Mouse (Mus musculus): ENCODE results near the gene Hcn3.
"Not testable (repeated sequence)": the region's sequence is repeated elsewhere in the genome, so short reads cannot be mapped to it uniquely, and the experiment has no call there.

The Hcn3 gene

DNA sequence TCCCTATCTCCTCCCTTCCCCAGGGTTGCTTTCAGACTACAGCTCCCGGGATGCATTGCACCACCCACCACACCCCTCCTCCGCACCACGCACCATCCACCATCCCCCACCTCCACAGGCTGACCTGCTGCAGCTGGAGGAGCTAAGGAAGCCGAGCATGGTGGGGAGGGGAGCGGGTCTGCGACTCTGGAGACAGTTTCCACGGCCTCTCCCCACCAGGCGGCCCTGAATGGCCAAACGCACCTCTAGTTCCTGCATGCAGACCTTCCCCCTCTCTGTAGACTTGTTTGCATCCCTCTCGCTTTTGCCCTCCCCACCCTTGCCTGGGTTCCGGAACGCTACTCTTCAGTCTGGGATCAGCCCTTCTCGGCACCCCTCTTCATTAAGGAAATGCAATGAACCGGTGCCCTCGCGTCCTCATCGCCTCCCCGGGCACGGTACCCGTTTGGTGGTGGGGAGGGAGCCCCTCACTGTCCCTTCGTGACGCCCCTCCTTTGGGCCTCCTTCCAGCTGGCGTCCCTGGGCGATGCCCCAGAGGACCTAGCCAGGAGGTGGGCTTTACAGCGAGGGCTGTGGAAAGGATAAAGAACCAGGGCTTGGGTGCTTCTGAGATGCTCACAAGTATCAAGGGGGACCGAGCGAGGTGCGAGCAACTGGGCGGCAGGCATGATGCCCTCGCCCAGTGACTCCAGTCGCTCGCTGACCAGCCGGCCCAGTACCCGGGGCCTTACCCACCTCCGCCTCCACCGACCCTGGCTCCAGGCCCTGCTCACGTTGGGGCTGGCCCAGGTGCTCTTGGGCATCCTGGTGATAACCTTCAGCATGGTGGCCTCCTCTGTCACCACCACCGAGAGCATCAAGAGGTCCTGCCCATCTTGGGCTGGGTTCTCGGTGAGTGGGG, 23.3 kb upstream of the Hcn3 start, which contains the start of gene Fam189b:
Gene Fam189b, plus strand, starts transcription at position 86 of the 901 bp plus-strand sequence.
- in situ Hi-C loops (cut with MboI; ENCODE audit: low pct_unique_long_range_greater_than_20kb in 1 of 2, low sequenced_read_pairs in 2 of 2, unreplicated experiment in 1 of 2) = no loop called here

DNA sequence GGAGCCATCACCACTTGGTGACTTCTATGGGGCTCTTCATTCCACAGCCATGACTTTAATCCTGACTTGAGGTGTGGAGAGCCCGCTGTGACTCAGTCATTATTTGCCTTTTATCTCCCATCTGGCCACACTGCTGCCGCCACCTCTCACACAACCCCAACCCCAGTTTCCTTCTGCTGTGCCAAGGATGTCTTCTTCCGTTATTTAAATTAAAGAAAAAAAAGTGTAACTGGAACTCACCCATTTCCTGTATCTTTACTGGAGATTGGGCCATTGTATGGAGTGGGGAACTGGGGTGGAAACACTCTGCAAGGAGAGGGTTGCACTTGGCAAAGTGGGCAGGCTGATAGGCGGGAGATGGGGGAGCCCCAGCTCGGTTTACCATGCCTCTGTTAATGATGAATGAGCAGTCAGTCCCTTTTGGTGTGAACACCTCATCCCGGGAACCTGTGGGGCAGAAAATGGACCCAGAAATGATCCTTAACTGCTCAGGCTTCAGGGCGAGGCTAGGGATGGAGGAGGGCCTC, 22.6 kb upstream of the Hcn3 start:
- in situ Hi-C loops (cut with MboI; ENCODE audit: low pct_unique_long_range_greater_than_20kb in 1 of 2, low sequenced_read_pairs in 2 of 2, unreplicated experiment in 1 of 2) = no loop called here

GRCm38 (mm10) chr3:89181749-89182500, 21.9 kb upstream of the Hcn3 start:
- in situ Hi-C loops (cut with MboI; ENCODE audit: low pct_unique_long_range_greater_than_20kb in 1 of 2, low sequenced_read_pairs in 2 of 2, unreplicated experiment in 1 of 2) = no loop called here

DNA sequence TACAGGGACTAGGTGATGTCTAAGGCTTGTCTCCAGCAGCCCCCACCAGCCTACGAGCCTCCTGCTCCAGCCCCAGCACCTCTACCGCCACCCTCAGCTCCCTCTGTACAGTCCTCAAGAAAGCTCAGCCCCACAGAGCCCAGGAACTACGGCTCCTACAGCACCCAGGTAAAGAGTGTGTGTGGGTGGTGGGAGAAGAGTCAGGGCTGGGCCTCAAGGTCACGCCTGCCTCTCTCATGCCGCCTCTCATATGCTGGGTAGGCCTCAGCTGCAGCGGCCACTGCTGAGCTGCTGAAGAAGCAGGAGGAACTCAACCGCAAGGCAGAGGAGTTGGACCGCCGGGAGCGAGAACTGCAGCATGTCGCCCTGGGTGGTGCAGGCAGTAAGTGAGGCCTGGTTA, 19.1 kb upstream of the Hcn3 start:
- in situ Hi-C loops (cut with MboI; ENCODE audit: low pct_unique_long_range_greater_than_20kb in 1 of 2, low sequenced_read_pairs in 2 of 2, unreplicated experiment in 1 of 2) = no loop called here

DNA sequence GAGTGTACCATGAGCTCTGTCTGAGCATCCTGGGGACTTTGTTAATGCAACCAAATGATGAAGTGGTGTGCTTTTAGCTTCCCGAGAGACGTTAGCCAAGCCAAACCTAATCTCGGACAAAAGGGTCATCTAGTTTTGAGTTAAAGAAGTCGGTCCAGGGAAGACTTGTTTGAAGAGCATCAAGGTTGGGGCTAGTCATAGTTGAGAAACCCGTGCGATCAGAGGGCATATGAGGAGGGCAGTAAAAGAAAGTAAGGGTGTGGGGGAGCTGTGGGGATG, 18.1 kb upstream of the Hcn3 start:
- in situ Hi-C loops (cut with MboI; ENCODE audit: low pct_unique_long_range_greater_than_20kb in 1 of 2, low sequenced_read_pairs in 2 of 2, unreplicated experiment in 1 of 2) = no loop called here

GRCm38 (mm10) chr3:89177242-89178106, 17.5 kb upstream of the Hcn3 start, which contains the start of gene Scamp3:
TSS of gene Scamp3 (plus strand) at chr3:89177473.
- in situ Hi-C loops (cut with MboI; ENCODE audit: low pct_unique_long_range_greater_than_20kb in 1 of 2, low sequenced_read_pairs in 2 of 2, unreplicated experiment in 1 of 2) = no loop called here

DNA sequence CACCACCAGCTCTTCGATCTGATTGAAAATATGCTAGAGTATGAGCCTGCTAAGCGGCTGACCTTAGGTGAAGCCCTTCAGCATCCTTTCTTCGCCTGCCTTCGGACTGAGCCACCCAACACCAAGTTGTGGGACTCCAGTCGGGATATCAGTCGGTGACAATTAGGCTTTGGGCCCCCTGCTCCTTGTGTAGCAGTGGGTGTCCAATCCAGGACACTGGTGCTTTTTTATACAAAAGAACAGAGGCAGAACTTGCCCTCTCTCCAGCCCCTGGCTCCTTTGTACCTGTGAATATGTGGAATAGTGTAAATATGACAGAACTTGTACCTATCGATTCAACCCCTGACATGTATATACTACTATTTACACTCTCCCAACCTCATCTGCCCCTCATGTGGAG, 16.4 kb upstream of the Hcn3 start:
- in situ Hi-C loops (cut with MboI; ENCODE audit: low pct_unique_long_range_greater_than_20kb in 1 of 2, low sequenced_read_pairs in 2 of 2, unreplicated experiment in 1 of 2) = no loop called here

GRCm38 (mm10) chr3:89175544-89175943, 15.5 kb upstream of the Hcn3 start:
- in situ Hi-C loops (cut with MboI; ENCODE audit: low pct_unique_long_range_greater_than_20kb in 1 of 2, low sequenced_read_pairs in 2 of 2, unreplicated experiment in 1 of 2) = no loop called here

GRCm38 (mm10) chr3:89174844-89175243, 14.8 kb upstream of the Hcn3 start:
- in situ Hi-C loops (cut with MboI; ENCODE audit: low pct_unique_long_range_greater_than_20kb in 1 of 2, low sequenced_read_pairs in 2 of 2, unreplicated experiment in 1 of 2) = no loop called here

- in situ Hi-C loops (cut with MboI; ENCODE audit: low pct_unique_long_range_greater_than_20kb in 1 of 2, low sequenced_read_pairs in 2 of 2, unreplicated experiment in 1 of 2) = no loop called here
Observed at GRCm38 (mm10) chr3:89166945-89167344, 6.9 kb upstream of the Hcn3 start.

DNA sequence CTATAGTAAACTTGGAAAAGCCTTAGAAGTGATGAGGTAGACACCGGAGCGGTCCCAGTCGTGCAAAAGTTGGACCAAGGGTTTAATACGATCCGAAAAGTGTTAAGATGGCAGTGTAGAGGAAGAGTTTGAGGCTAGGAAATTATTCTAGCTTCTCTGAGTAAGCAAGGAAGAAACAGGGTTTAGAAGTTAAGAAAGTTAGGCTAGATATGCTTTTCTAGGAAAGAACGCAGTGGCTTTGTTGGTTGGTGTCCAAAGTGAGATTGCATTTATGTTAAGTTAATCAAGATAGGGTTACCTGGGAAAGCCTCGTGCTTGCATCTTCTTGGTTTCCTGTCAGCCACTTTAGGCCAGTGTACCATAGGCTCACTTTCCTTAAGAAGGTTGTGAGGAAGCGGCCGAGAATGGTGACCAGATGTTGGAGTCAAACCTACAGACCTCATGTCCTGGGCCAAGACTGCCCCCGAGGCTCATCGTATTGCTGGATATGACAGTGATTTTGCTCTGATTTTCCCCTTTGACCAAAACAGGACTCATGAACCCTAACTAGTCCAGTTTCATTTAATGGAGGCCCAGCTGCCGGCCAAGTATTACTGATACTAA, 5.4 kb upstream of the Hcn3 start:
- in situ Hi-C loops (cut with MboI; ENCODE audit: low pct_unique_long_range_greater_than_20kb in 1 of 2, low sequenced_read_pairs in 2 of 2, unreplicated experiment in 1 of 2) = no loop called here

DNA sequence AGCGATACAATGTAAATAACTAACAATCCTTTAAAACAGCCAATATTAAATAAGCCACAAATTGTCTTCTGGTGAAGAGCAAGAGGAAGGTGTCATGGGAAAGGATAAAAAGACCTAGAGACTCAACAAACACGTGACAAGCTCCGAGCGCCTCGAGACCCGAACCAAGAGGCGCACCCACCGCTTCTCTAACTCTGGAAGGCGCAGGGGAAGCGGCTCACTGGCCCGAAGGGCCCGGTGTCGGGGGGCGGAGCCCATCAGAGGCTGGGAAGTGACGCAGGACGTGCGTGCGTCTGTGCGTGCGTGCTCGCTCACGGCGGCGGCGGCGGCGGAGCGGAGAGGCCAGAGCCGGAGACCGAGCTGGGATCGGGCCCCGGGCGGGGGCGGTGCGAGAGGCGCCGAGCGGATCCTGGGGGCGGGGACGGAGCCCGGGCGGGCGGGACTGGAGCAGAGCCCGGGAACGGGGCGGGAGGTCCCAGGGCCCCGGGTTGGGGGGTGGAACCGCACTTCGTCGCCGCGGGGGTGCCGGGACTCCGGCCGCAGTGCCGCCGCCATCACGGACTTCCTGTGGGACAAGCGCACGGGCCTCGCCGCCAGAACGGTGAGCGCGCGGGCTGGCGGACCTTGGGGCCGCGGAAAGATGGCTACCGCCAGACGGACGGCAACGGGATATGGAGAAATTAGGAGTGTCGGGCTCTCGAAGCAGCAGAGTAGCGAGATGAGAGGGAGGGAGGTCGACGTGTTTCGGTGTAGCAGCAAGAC, 4.7 kb upstream of the Hcn3 start, which contains the start of gene Clk2:
Gene Clk2, plus strand, starts transcription at position 290 of the 762 bp plus-strand sequence.
- in situ Hi-C loops (cut with MboI; ENCODE audit: low pct_unique_long_range_greater_than_20kb in 1 of 2, low sequenced_read_pairs in 2 of 2, unreplicated experiment in 1 of 2) = no loop called here

- in situ Hi-C loops (cut with MboI; ENCODE audit: low pct_unique_long_range_greater_than_20kb in 1 of 2, low sequenced_read_pairs in 2 of 2, unreplicated experiment in 1 of 2) = no loop called here
Observed at GRCm38 (mm10) chr3:89163643-89164245, 3.7 kb upstream of the Hcn3 start.

DNA sequence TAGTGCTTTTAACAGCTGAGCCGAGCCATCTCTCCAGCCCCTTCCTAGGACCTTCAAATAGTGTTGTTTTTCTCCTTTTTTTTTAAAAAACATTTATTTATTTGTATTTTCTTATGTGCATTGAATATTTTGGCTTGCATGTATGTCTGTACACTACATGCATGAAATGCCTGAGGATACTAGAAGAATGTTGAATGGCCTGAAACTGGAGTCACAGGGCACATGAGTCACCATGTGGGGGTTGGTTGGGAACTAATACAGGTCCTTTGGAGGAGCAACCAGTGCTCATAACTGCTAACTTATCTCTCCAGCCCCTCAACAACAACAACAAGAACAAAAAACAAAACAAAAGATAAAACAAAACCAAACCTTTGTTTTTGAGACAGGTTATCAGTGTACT, 3.1 kb upstream of the Hcn3 start:
- in situ Hi-C loops (cut with MboI; ENCODE audit: low pct_unique_long_range_greater_than_20kb in 1 of 2, low sequenced_read_pairs in 2 of 2, unreplicated experiment in 1 of 2) = no loop called here

- in situ Hi-C loops (cut with MboI; ENCODE audit: low pct_unique_long_range_greater_than_20kb in 1 of 2, low sequenced_read_pairs in 2 of 2, unreplicated experiment in 1 of 2) = no loop called here
Observed at GRCm38 (mm10) chr3:89161786-89162185, 1.8 kb upstream of the Hcn3 start.

- in situ Hi-C loops (cut with MboI; ENCODE audit: low pct_unique_long_range_greater_than_20kb in 1 of 2, low sequenced_read_pairs in 2 of 2, unreplicated experiment in 1 of 2) = not testable (repeated sequence)
Observed at GRCm38 (mm10) chr3:89161207-89161606, 1.2 kb upstream of the Hcn3 start.

DNA sequence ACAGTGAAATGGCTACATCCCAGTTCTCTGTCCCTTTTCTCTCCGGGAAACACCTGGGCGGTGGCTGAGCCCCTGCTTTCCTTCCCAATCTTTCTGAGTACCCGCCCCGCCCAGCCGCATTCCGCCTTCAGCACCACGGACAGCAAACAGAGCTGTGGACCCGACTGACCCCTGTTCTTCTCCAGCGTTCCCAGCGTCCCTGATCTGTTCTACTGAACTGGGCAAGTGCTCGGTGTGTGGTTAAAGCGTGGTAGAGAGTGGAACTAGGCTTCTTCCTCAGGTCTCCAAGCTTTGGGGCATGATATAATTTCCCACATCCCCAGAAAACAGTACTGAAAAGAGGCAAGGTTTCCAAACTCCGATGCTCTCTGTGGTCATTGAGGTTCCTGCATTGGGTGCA, 785 bp downstream of the Hcn3 start:
- in situ Hi-C loops (cut with MboI; ENCODE audit: low pct_unique_long_range_greater_than_20kb in 1 of 2, low sequenced_read_pairs in 2 of 2, unreplicated experiment in 1 of 2) = no loop called here
